Mouse (Mus musculus): ENCODE results near the gene Kif6. TPM values are rescaled to one million over a fixed set of nuclear protein-coding genes. Genes with fewer than 3 reads are reported as not detected.

Gene Kif6
- polyA plus RNA-seq, 1 experiment: not detected

GRCm38 (mm10) chr17:49743580-49744463, 128.9 kb downstream of the Kif6 start:
- no peak for TF ChIP-seq GATA1 (IDR thresholded peaks at IDR 0.05; ENCODE audit: low read length)

- no peak for TF ChIP-seq GATA1 (IDR thresholded peaks at IDR 0.05; ENCODE audit: low read length)
Observed at GRCm38 (mm10) chr17:49750889-49751324, 136.0 kb downstream of the Kif6 start.

DNA sequence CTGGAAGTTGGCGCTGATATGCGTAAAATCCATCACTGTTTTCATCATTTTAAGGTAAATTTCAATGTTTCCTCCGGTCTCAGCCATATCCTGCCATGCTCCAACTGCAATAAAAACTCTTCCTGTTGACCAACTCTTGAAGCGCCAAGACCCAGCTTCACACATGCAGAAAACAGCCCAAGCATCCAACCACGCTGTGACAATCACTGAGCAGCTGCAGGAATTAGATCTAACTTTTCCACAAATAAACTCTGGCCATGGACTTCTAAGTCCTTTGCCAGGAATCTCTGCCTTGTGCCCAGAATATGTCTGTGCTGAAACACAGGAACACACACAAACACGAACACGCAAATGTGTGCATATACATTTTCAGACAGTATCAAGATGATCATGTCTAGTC, 138.9 kb downstream of the Kif6 start:
- TF ChIP-seq GATA1 (IDR thresholded peaks at IDR 0.05; ENCODE audit: low read length): no peak

GRCm38 (mm10) chr17:49756862-49757261, 141.9 kb downstream of the Kif6 start:
- TF ChIP-seq GATA1 (IDR thresholded peaks at IDR 0.05; ENCODE audit: low read length): no peak

- no peak for TF ChIP-seq GATA1 (IDR thresholded peaks at IDR 0.05; ENCODE audit: low read length)
Observed at GRCm38 (mm10) chr17:49759047-49759446, 144.1 kb downstream of the Kif6 start.

- TF ChIP-seq GATA1 (IDR thresholded peaks at IDR 0.05; ENCODE audit: low read length): no peak
Observed at GRCm38 (mm10) chr17:49761260-49761659, 146.3 kb downstream of the Kif6 start.

- no peak for TF ChIP-seq GATA1 (IDR thresholded peaks at IDR 0.05; ENCODE audit: low read length)
Observed at GRCm38 (mm10) chr17:49761838-49762237, 146.9 kb downstream of the Kif6 start.

DNA sequence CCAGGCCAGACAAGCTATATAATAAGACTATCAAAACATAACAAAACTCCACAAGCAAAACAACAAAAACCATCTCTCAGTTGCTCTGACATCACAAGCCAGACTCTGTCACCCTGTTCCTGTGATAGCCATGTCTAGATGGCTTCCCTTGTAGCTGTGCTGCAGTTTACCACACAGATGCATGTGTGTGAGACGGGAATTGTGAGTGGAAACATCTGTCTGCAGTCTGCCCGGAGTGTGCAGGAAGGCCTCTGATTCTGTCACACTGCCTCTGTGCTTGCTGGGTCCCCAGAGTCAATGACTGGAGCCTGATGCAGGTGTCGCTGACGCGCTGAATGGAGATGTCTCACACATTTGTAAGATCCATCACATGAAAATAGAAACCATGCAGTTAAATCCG, 150.0 kb downstream of the Kif6 start:
- TF ChIP-seq GATA1 (IDR thresholded peaks at IDR 0.05; ENCODE audit: low read length): no peak

GRCm38 (mm10) chr17:49767717-49768370, 152.9 kb downstream of the Kif6 start:
- TF ChIP-seq GATA1 (IDR thresholded peaks at IDR 0.05; ENCODE audit: low read length): no peak

- no peak for TF ChIP-seq GATA1 (IDR thresholded peaks at IDR 0.05; ENCODE audit: low read length)
Observed at GRCm38 (mm10) chr17:49771703-49772315, 156.9 kb downstream of the Kif6 start.

- no peak for TF ChIP-seq GATA1 (IDR thresholded peaks at IDR 0.05; ENCODE audit: low read length)
Observed at GRCm38 (mm10) chr17:49777115-49777839, 162.3 kb downstream of the Kif6 start.

- TF ChIP-seq GATA1 (IDR thresholded peaks at IDR 0.05; ENCODE audit: low read length): no peak
Observed at GRCm38 (mm10) chr17:49779066-49779465, 164.1 kb downstream of the Kif6 start.

DNA sequence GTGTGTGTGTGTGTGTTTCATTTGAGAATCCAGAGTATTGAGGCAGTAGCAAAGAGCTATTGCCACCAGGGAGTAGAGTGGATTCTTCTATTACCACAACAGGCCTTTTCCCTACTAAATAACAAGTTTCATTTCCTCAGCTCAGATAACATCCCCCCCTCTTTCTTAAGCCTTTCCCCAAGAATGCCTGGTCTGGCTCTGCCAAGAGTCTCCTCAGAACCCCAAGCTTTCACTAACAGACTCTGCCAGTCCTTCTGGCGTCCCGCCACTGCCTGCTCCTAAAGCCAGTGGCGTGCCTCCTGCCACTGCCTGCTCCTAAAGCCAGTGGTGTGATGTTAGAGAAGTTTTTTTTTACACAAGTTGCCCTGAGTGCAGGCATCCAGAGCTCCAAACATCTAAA, 164.6 kb downstream of the Kif6 start:
- no peak for TF ChIP-seq GATA1 (IDR thresholded peaks at IDR 0.05; ENCODE audit: low read length)

- no peak for TF ChIP-seq GATA1 (IDR thresholded peaks at IDR 0.05; ENCODE audit: low read length)
Observed at GRCm38 (mm10) chr17:49785851-49786250, 170.9 kb downstream of the Kif6 start.

- no peak for TF ChIP-seq GATA1 (IDR thresholded peaks at IDR 0.05; ENCODE audit: low read length)
Observed at GRCm38 (mm10) chr17:49787351-49787750, 172.4 kb downstream of the Kif6 start.

Measured in G1E-ER4 (cell line).